Mouse (Mus musculus) CH12.LX (cell line): Measurements from ENCODE around the gene Tmem233. TPM values are rescaled to one million over a fixed set of nuclear protein-coding genes. Genes with fewer than 3 reads are reported as not detected.

Experiments used
- DNase-seq: peaks from one replicate; pipeline ENCODE4 v3.0.0-alpha.2; 2013; ENCODE audit errors: extremely low read depth
- H3K27ac ChIP-seq: 2 replicates; pipeline ENCODE4 v1.5.1; 2012; ENCODE audit warnings: low read depth, mild to moderate bottlenecking, control low read depth, moderate library complexity; ENCODE audit not compliant: insufficient read depth
- H3K27me3 ChIP-seq: replicated peaks from 2 replicates; pipeline ENCODE3; 2012; ENCODE audit warnings: inconsistent platforms
- H3K36me3 ChIP-seq, 2 experiments: replicated peaks in 1 of 2; 2 replicates each; pipeline versions ENCODE3 to v1.6.1; 2012; ENCODE audit warnings: inconsistent platforms in 1 of 2, low read length in 1 of 2, mild to moderate bottlenecking in 1 of 2, mixed read lengths in 1 of 2, moderate library complexity in 1 of 2; ENCODE audit not compliant: control insufficient read depth in 1 of 2, insufficient read depth in 1 of 2
- H3K4me1 ChIP-seq, 2 experiments: 2 replicates each; pipeline ENCODE4 v1.6.1; 2012; ENCODE audit warnings: inconsistent platforms in 1 of 2, moderate library complexity in 1 of 2; ENCODE audit not compliant: insufficient read depth in 2 of 2, control insufficient read depth in 1 of 2
- H3K4me2 ChIP-seq: 2 replicates; pipeline ENCODE4 v1.6.1; 2012; ENCODE audit warnings: low read depth, mild to moderate bottlenecking, control low read depth; ENCODE audit not compliant: poor library complexity, insufficient read depth, severe bottlenecking
- H3K4me3 ChIP-seq, 3 experiments: fragments of 150-350 bp in 1 of 3; sonication (generic) in 1 of 3; replicated peaks in 1 of 3; 2 replicates each; pipeline versions ENCODE3 to v1.5.1; 2011 to 2012; ENCODE audit warnings: low read depth in 2 of 3, low read length in 2 of 3, mild to moderate bottlenecking in 2 of 3, moderate library complexity in 2 of 3, control low read depth in 1 of 3, improper control_type of control experiment in 1 of 3, inconsistent platforms in 1 of 3, mixed read lengths in 1 of 3; ENCODE audit not compliant: poor library complexity in 1 of 3
- H3K79me2 ChIP-seq: replicated peaks from 2 replicates; pipeline ENCODE4 v1.6.1; 2012; ENCODE audit warnings: mild to moderate bottlenecking, moderate library complexity; ENCODE audit not compliant: control insufficient read depth, poor library complexity, insufficient read depth, severe bottlenecking; ENCODE audit errors: extremely low read depth
- H3K9ac ChIP-seq: 2 replicates; pipeline ENCODE4 v1.6.1; 2012; ENCODE audit warnings: low read depth, mild to moderate bottlenecking, control low read depth, moderate library complexity; ENCODE audit not compliant: insufficient read depth
- H3K9me3 ChIP-seq: replicated peaks from 2 replicates; pipeline ENCODE3; 2012; ENCODE audit warnings: low read length, inconsistent platforms, mixed read lengths
- BHLHE40 ChIP-seq: IDR thresholded peaks from 2 replicates; pipeline ENCODE4 v1.6.1; 2011; ENCODE audit warnings: mild to moderate bottlenecking, low read depth, low read length, improper control_type of control experiment
- CHD1 ChIP-seq: IDR thresholded peaks from 2 replicates; pipeline ENCODE4 v1.6.1; 2012; ENCODE audit warnings: low read depth, low read length, improper control_type of control experiment, inconsistent platforms
- CHD2 ChIP-seq: IDR thresholded peaks from 2 replicates; pipeline ENCODE4 v1.6.1; 2011; ENCODE audit warnings: low read length, improper control_type of control experiment
- CTCF ChIP-seq, 2 experiments: IDR thresholded peaks in 1 of 2; conservative IDR thresholded peaks in 1 of 2; 2 replicates each; pipeline ENCODE4 v1.5.1; 2011 to 2012; ENCODE audit warnings: low read depth in 2 of 2, low read length in 2 of 2, improper control_type of control experiment in 1 of 2, inconsistent platforms in 1 of 2, mild to moderate bottlenecking in 1 of 2, moderate library complexity in 1 of 2
- E2F4 ChIP-seq: IDR thresholded peaks from 2 replicates; pipeline ENCODE4 v1.6.1; 2011; ENCODE audit warnings: low read depth, low read length, improper control_type of control experiment; ENCODE audit not compliant: insufficient replicate concordance
- ELF1 ChIP-seq: IDR thresholded peaks from 2 replicates; pipeline ENCODE4 v1.6.1; 2014; ENCODE audit warnings: low read depth, mild to moderate bottlenecking, inconsistent platforms, low read length, improper control_type of control experiment
- ETS1 ChIP-seq: conservative IDR thresholded peaks from 2 replicates; pipeline ENCODE4 v1.6.1; 2012; ENCODE audit warnings: low read depth, mild to moderate bottlenecking, inconsistent platforms, low read length, improper control_type of control experiment, moderate library complexity
- JUN ChIP-seq: IDR thresholded peaks from 2 replicates; pipeline ENCODE4 v1.6.1; 2011; ENCODE audit warnings: low read depth, mild to moderate bottlenecking, low read length, improper control_type of control experiment, moderate library complexity; ENCODE audit not compliant: insufficient read depth
- JUND ChIP-seq: conservative IDR thresholded peaks from 2 replicates; pipeline ENCODE4 v1.6.1; 2011; ENCODE audit warnings: low read depth, low read length, improper control_type of control experiment
- KAT2A ChIP-seq: IDR thresholded peaks from 2 replicates; pipeline ENCODE4 v1.6.1; 2012; ENCODE audit warnings: low read length, improper control_type of control experiment, inconsistent platforms; ENCODE audit not compliant: insufficient replicate concordance
- MEF2A ChIP-seq: IDR thresholded peaks from 2 replicates; pipeline ENCODE4 v1.6.1; 2014; ENCODE audit warnings: low read depth, mild to moderate bottlenecking, inconsistent platforms, low read length, improper control_type of control experiment, borderline replicate concordance
- NELFE ChIP-seq: IDR thresholded peaks from 2 replicates; pipeline ENCODE4 v1.6.1; 2011; ENCODE audit warnings: low read depth, low read length, improper control_type of control experiment
- SIN3A ChIP-seq: IDR thresholded peaks from 2 replicates; pipeline ENCODE4 v1.6.1; 2012; ENCODE audit warnings: low read length, improper control_type of control experiment, inconsistent platforms
- UBTF ChIP-seq: IDR thresholded peaks from 2 replicates; pipeline ENCODE4 v1.6.1; 2012; ENCODE audit warnings: low read depth, mild to moderate bottlenecking, inconsistent platforms, low read length, improper control_type of control experiment, moderate library complexity
- ZC3H11A ChIP-seq: IDR thresholded peaks from 2 replicates; pipeline ENCODE4 v1.6.1; 2012; ENCODE audit warnings: low read depth, mild to moderate bottlenecking, inconsistent platforms, low read length, improper control_type of control experiment
- ZNF384 ChIP-seq: IDR thresholded peaks from 2 replicates; pipeline ENCODE4 v1.6.1; 2012; ENCODE audit warnings: low read depth, low read length, improper control_type of control experiment, inconsistent platforms
- dilution Hi-C: fragments of 300-500 bp; cut with MboI; formaldehyde crosslinking; loops from 2 replicates; pipeline ENCODE4 v1.14.3; 2020; ENCODE audit warnings: low sequenced_read_pairs; ENCODE audit not compliant: extremely low pct_unique_long_range_greater_than_20kb, extremely low pct_ligation_motif_present
- in situ Hi-C: fragments of 300-500 bp; cut with MboI; formaldehyde crosslinking; loops from 3 replicates; pipeline ENCODE4 v1.14.3; 2019; ENCODE audit warnings: low sequenced_read_pairs, low pct_ligation_motif_present, low pct_unique_long_range_greater_than_20kb, mixed read lengths
- polyA plus RNA-seq: library from polyadenylated mRNA; unstranded; fragments of >175 nt; gene quantifications from 2 replicates; pipeline ENCODE4 v1.2.1, GENCODE M21; 2012; ENCODE audit warnings: low read depth; ENCODE audit not compliant: insufficient read length
- total RNA-seq, 2 experiments: library from RNA; depleted of rRNA; stranded (reverse); fragments of 300-350 nt in 1 of 2; fragments of >200 nt in 1 of 2; gene quantifications; 2 replicates each; pipeline ENCODE4 v1.2.3; 2012 to 2014

Gene Tmem233
- total and polyA plus RNA-seq, 3 experiments, result not detected

DNA sequence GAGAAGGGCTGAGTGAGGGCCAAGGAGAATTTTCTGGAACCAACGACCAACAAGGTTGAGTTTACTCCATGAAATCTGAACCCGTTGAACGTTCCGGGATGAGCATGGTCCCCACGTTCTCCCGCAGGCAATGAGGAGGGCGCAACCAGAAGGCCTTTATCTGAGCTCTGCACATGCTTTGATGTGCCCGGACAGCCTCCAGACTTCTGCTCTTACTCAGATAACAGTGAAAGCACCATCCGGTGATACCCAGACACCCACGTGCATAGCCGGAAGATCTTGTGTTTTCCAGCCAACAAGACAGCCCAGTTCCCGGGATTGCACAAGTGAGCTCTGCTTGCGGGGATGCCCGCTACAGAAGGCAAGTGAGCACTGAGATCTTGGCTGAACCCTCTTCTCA is 56.5 kb downstream of the Tmem233 start:
- dilution Hi-C loops (no loop called here), in situ Hi-C loops (no loop called here)
- no peak for DNase-seq
- H3K27me3 ChIP-seq, result peaks cover 7% of the 10 kb centered on the region
- no peak overlapping the region for H3K4me3 ChIP-seq
- peaks cover 3 to 11% of the 10 kb centered on the region in 2 experiments for H3K36me3 ChIP-seq
- H3K27ac ChIP-seq, result no peak overlapping the region
- no peak for TF ChIP-seq CHD2
- TF ChIP-seq NELFE, result no peak
- TF ChIP-seq CHD1, result no peak
- TF ChIP-seq ZNF384, result no peak
- TF ChIP-seq KAT2A, result no peak
- no peak for TF ChIP-seq MEF2A
- no peak for TF ChIP-seq UBTF
- TF ChIP-seq JUN, result no peak
- TF ChIP-seq JUND, result no peak
- TF ChIP-seq ELF1, result no peak
- TF ChIP-seq CTCF (conservative IDR thresholded peaks at IDR 0.05 in 1 of 2, IDR thresholded peaks at IDR 0.05 in 1 of 2; ENCODE audit: low read depth in 2 of 2, low read length in 2 of 2), result no peak
- TF ChIP-seq BHLHE40, result no peak
- TF ChIP-seq ETS1, result no peak
- H3K4me2 ChIP-seq, result no peak overlapping the region
- H3K9ac ChIP-seq, result no peak overlapping the region
- peaks cover 3 to 20% of the 10 kb centered on the region in 2 experiments; a peak in 2 of 4 replicates for H3K4me1 ChIP-seq
- peaks cover 24% of the 10 kb centered on the region for H3K79me2 ChIP-seq
- H3K9me3 ChIP-seq, result no peaks in the 10 kb centered on the region

GRCm38 (mm10) chr5:116026107-116026506 is 56.9 kb downstream of the Tmem233 start:
- no peak for TF ChIP-seq E2F4
- no peak for TF ChIP-seq ZC3H11A
- no peak for TF ChIP-seq SIN3A
- H3K27me3 ChIP-seq, result peaks cover 5% of the 10 kb centered on the region
- H3K4me2 ChIP-seq, result no peak overlapping the region
- H3K4me3 ChIP-seq, result no peak overlapping the region
- DNase-seq, result no peak
- peaks cover 8 to 15% of the 10 kb centered on the region in 2 experiments for H3K36me3 ChIP-seq
- no peak overlapping the region for H3K9ac ChIP-seq
- in situ Hi-C loops (no loop called here), dilution Hi-C loops (no loop called here)
- no peaks in the 10 kb centered on the region for H3K9me3 ChIP-seq
- H3K4me1 ChIP-seq, result peaks cover 3 to 20% of the 10 kb centered on the region in 2 experiments; a peak in 2 of 4 replicates
- peaks cover 26% of the 10 kb centered on the region for H3K79me2 ChIP-seq
- no peak overlapping the region for H3K27ac ChIP-seq
